Mouse (Mus musculus) heart, embryonic 16.5 days (tissue): ENCODE results near the gene Tmcc3. TPM values are rescaled to one million over a fixed set of nuclear protein-coding genes. Genes with fewer than 3 reads are reported as not detected.

ENCODE experiments used
- ATAC-seq: fragments of 200-750 bp; cut with Nextera tagmentation; replicated peaks from 2 replicates; pipeline ENCODE4 v1.8.0; 2017; ENCODE audit warnings: moderate number of reproducible peaks; ENCODE audit not compliant: insufficient read depth, low FRiP score; ENCODE audit errors: extremely low read depth
- H3K27ac ChIP-seq: fragments of 300-500 bp; sonication (generic); 2 replicates; pipeline ENCODE4 v1.5.1; 2014; ENCODE audit warnings: mild to moderate bottlenecking, low read length, control low read depth, moderate library complexity
- H3K27me3 ChIP-seq: fragments of 300-500 bp; sonication (generic); 2 replicates; pipeline ENCODE4 v1.6.1; 2014; ENCODE audit warnings: low read length, mixed read lengths; ENCODE audit not compliant: control insufficient read depth, insufficient read depth
- H3K36me3 ChIP-seq: fragments of 300-500 bp; sonication (generic); 2 replicates; pipeline ENCODE4 v1.6.1; 2014; ENCODE audit not compliant: control insufficient read depth, insufficient read depth
- H3K4me1 ChIP-seq: fragments of 300-500 bp; sonication (generic); 2 replicates; pipeline ENCODE4 v1.6.1; 2014; ENCODE audit warnings: low read length, mixed read lengths; ENCODE audit not compliant: control insufficient read depth, insufficient read depth
- H3K4me2 ChIP-seq: fragments of 300-500 bp; sonication (generic); 2 replicates; pipeline ENCODE4 v1.6.1; 2014; ENCODE audit warnings: low read depth, mild to moderate bottlenecking, control low read depth, low read length
- H3K4me3 ChIP-seq: fragments of 300-500 bp; sonication (generic); 2 replicates; pipeline ENCODE4 v1.5.1; 2014; ENCODE audit warnings: mild to moderate bottlenecking, control low read depth, low read length
- H3K9ac ChIP-seq: fragments of 300-500 bp; sonication (generic); 2 replicates; pipeline ENCODE4 v1.6.1; 2014; ENCODE audit warnings: low read length, control low read depth
- H3K9me3 ChIP-seq: fragments of 300-500 bp; sonication (generic); replicated peaks from 2 replicates; pipeline ENCODE4 v1.6.1; 2016; ENCODE audit warnings: low read length; ENCODE audit not compliant: control insufficient read depth
- WGBS: fragments of 180-500 bp; shearing (Covaris S2); extraction: QIAGEN DNeasy Blood & Tissue Kit; methylation state at CpG from one replicate; pipeline ENCODE4 v1.1.7; 2014; 5-methylcytosine and 5-hydroxymethylcytosine counted together
- polyA plus RNA-seq: library from polyadenylated mRNA; unstranded; fragments of >200 nt; fragmentation: Nextera tagmentation; extraction: Ambion mirVana; gene quantifications from 2 replicates; pipeline ENCODE4 v1.2.1, GENCODE M21; 2015

The Tmcc3 gene
- polyA plus RNA-seq, 1 experiment from 2014 or later = 11.4 TPM

DNA sequence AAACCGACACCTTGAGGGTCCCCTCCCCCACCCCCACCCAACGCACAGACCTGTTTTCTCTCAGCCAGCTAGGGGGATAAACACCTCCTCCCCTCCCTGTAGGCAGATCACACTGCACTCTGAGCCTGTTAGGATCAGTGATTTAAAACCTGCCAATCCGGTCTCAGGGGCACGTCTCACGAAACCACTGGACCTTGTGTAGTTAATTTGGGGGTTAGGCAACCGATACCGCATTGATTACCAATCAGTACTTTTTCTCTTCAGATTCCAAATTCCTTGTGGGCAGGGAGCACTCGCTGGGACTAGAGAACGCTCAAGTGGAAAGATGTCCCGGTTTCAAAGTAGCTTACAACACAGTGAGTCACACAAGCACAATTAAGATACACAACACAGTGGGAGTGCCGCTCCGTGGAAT, 202.3 kb downstream of the Tmcc3 start:
- ATAC-seq = 0 out of 2 replicates have a peak, but pooled peaks have one; percentile 18

DNA sequence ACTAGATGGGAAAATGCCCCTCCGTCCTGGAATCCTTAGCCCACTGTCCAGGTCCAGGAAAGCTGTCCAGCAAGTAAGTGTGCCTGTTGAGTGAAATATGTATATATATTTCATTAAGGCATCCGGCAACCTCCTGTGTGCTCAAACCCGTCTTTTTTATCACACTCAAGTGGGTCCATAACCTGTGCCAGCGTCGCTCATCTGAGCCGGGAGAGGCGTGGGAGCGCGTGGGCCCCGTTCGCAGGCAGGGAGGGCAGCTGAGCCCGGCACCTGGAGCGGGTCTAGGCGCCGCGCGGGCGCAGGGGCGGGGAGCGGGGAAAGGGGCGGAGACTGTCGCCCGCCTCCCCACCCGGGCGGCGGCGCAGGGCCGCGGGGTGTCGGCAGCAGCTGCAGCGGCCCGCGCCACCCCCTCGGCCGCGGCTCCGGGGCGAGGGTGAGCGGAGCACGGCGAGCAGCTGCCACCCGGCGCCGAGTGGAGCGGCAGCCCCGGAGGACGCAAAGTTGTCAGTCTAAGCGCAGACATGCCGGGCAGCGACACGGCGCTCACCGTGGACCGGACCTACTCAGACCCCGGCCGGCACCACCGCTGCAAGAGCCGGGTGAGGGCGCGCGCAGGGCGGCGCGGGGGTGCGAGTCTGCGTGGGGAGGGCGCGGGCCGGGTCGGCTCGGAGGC, 202.9 kb downstream of the Tmcc3 start:
- H3K4me2 ChIP-seq = peak overlapping the region; percentile 86
- H3K9ac ChIP-seq = peak overlapping the region; percentile 87
- peaks cover 17% of the 10 kb centered on the region for H3K4me1 ChIP-seq
- peak overlapping the region; percentile 66 for H3K4me3 ChIP-seq
- H3K27me3 ChIP-seq = no peaks in the 10 kb centered on the region
- no peaks in the 10 kb centered on the region for H3K36me3 ChIP-seq
- H3K9me3 ChIP-seq = no peaks in the 10 kb centered on the region
- ATAC-seq = peak; percentile 88
- peak overlapping the region; percentile 81 for H3K27ac ChIP-seq
- WGBS = under 1% methylated on average over 64 of the region's 71 CpGs

More for the DNA sequence above, 202.3 kb downstream of the Tmcc3 start:
- Histone ChIP-seq H3K27ac (no peak overlapping the region), H3K4me1 (peaks cover 17% of the 10 kb centered on the region), H3K9me3 (no peaks in the 10 kb centered on the region), H3K27me3 (no peaks in the 10 kb centered on the region), H3K36me3 (no peaks in the 10 kb centered on the region), H3K4me2 (peak overlapping the region; percentile 86), H3K9ac (peak overlapping the region; percentile 87), H3K4me3 (peak overlapping the region; percentile 66)
- WGBS = 2% methylated on average over 12 of the region's 12 CpGs

DNA sequence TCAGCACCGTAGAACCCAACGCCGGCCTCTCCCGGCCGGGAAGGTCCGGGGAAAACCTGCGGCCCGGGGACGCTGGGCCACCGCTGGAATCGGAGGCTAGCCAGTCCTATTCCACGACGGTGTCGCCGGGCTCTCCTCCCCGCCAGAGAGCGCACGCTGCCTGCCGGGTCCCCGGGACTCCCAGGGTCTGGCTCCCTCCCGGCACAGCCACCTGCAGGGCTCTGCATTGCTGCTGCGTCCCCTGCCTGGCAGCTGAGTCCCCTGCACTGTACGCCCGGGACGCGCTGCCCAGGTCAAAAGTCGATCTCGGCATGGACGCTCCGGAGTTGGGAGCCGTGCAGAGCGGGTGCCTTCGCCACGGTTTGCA, 203.4 kb downstream of the Tmcc3 start:
- 0% methylated on average over 34 of the region's 34 CpGs for WGBS
- Histone ChIP-seq H3K4me2 (peak overlapping the region; percentile 86), H3K9ac (peak overlapping the region; percentile 87), H3K27ac (peak overlapping the region; percentile 81), H3K4me1 (peaks cover 22% of the 10 kb centered on the region), H3K4me3 (peak overlapping the region; percentile 66), H3K36me3 (no peaks in the 10 kb centered on the region), H3K9me3 (no peaks in the 10 kb centered on the region), H3K27me3 (no peaks in the 10 kb centered on the region)
- ATAC-seq = peak; percentile 90

DNA sequence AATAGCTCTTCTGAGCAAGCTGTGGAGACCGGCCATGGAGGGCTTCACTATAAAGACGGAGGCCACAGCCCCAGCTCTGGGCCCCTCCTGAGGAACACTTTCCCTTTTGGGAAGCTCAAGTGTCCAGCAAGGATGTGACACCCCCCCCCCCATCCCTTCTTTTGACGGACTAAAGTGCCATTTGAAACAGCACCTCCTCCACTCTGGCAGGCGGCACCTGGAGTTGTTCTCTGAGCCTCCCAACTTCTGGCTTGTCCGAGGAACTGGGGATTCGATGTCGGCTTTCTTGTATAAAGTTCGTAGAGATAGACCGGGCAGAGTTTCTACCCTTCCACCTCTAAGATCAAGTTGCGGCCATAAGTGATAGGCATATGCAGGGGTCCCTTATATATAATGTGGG, 203.8 kb downstream of the Tmcc3 start:
- Histone ChIP-seq H3K9me3 (no peaks in the 10 kb centered on the region), H3K9ac (peak overlapping the region; percentile 87), H3K4me3 (peak overlapping the region; percentile 66), H3K27ac (peak overlapping the region; percentile 81), H3K4me2 (peak overlapping the region; percentile 86), H3K27me3 (no peaks in the 10 kb centered on the region), H3K4me1 (peaks cover 26% of the 10 kb centered on the region), H3K36me3 (no peaks in the 10 kb centered on the region)
- no peak for ATAC-seq
- 3% methylated on average over 10 of the region's 10 CpGs for WGBS

GRCm38 (mm10) chr10:94519887-94520286, 208.1 kb downstream of the Tmcc3 start:
- H3K27me3 ChIP-seq = no peaks in the 10 kb centered on the region
- H3K4me1 ChIP-seq = peaks cover 50% of the 10 kb centered on the region
- H3K4me2 ChIP-seq = peak overlapping the region; percentile 47
- H3K36me3 ChIP-seq = no peaks in the 10 kb centered on the region
- H3K9me3 ChIP-seq = no peaks in the 10 kb centered on the region
- no peak overlapping the region for H3K4me3 ChIP-seq
- ATAC-seq = no peak
- H3K9ac ChIP-seq = 0 out of 2 replicates have a peak overlapping the region, but pooled peaks have one; percentile 9
- no peak overlapping the region for H3K27ac ChIP-seq
- WGBS = 52% methylated on average over 7 of the region's 7 CpGs

GRCm38 (mm10) chr10:94520306-94521106, 208.8 kb downstream of the Tmcc3 start:
- no peak for ATAC-seq
- 33% methylated on average over 17 of the region's 17 CpGs for WGBS
- H3K4me3 ChIP-seq = 0 out of 2 replicates have a peak overlapping the region, but pooled peaks have one; percentile 5
- peaks cover 51% of the 10 kb centered on the region for H3K4me1 ChIP-seq
- no peak overlapping the region for H3K9ac ChIP-seq
- no peaks in the 10 kb centered on the region for H3K9me3 ChIP-seq
- no peak overlapping the region for H3K27ac ChIP-seq
- no peaks in the 10 kb centered on the region for H3K36me3 ChIP-seq
- no peaks in the 10 kb centered on the region for H3K27me3 ChIP-seq
- H3K4me2 ChIP-seq = peak overlapping the region; percentile 47

DNA sequence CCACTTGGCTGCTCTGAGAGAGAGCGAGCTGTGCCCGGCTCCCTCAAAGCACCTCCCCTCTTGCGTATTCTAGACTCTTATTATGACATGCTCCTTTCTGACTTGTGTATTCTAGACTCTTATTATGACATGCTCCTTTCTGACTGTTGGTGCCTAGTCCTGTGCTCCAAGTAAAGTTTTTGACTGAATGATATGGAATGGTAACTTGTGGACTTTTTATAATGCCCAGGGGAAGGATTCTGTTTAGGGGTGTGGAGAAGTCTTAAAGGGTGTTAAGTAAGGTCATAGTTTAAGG, 209.3 kb downstream of the Tmcc3 start:
- Histone ChIP-seq H3K9me3 (no peaks in the 10 kb centered on the region), H3K27ac (no peak overlapping the region), H3K9ac (no peak overlapping the region), H3K4me2 (peak overlapping the region; percentile 47), H3K4me3 (0 out of 2 replicates have a peak overlapping the region, but pooled peaks have one; percentile 5), H3K4me1 (peaks cover 48% of the 10 kb centered on the region), H3K36me3 (no peaks in the 10 kb centered on the region), H3K27me3 (no peaks in the 10 kb centered on the region)
- WGBS = 16% methylated on average over 3 of the region's 3 CpGs
- ATAC-seq = no peak

- WGBS = 36% methylated on average over 10 of the region's 10 CpGs
- Histone ChIP-seq H3K4me2 (no peak overlapping the region), H3K36me3 (no peaks in the 10 kb centered on the region), H3K4me3 (no peak overlapping the region), H3K9me3 (no peaks in the 10 kb centered on the region), H3K4me1 (peaks cover 41% of the 10 kb centered on the region), H3K9ac (no peak overlapping the region), H3K27ac (0 out of 2 replicates have a peak overlapping the region, but pooled peaks have one; percentile 5), H3K27me3 (no peaks in the 10 kb centered on the region)
- no peak for ATAC-seq
Measured at GRCm38 (mm10) chr10:94521776-94522175, 210.0 kb downstream of the Tmcc3 start.

GRCm38 (mm10) chr10:94523297-94523696, 211.5 kb downstream of the Tmcc3 start:
- Histone ChIP-seq H3K4me1 (peaks cover 37% of the 10 kb centered on the region), H3K27ac (no peak overlapping the region; the same call in 1 of the 2 replicates)

More at GRCm38 (mm10) chr10:94523297-94523696, 211.5 kb downstream of the Tmcc3 start:
- Histone ChIP-seq H3K4me2 (peak overlapping the region; percentile 23; the same call in 1 of the 2 replicates), H3K27me3 (no peaks in the 10 kb centered on the region), H3K36me3 (no peaks in the 10 kb centered on the region), H3K4me3 (no peak overlapping the region), H3K9ac (no peak overlapping the region), H3K9me3 (no peaks in the 10 kb centered on the region)
- WGBS = 74% methylated on average over 8 of the region's 8 CpGs
- ATAC-seq = peak; percentile 31; the same call in 1 of the 2 replicates
